Mouse (Mus musculus): ENCODE measurements at regions not wholly inside any gene's neighbourhood (a gene's known extent, or its start where the extent isn't known, plus 50 kb on each side); places are given as distances from the start of the nearest gene placed in this dataset.

DNA sequence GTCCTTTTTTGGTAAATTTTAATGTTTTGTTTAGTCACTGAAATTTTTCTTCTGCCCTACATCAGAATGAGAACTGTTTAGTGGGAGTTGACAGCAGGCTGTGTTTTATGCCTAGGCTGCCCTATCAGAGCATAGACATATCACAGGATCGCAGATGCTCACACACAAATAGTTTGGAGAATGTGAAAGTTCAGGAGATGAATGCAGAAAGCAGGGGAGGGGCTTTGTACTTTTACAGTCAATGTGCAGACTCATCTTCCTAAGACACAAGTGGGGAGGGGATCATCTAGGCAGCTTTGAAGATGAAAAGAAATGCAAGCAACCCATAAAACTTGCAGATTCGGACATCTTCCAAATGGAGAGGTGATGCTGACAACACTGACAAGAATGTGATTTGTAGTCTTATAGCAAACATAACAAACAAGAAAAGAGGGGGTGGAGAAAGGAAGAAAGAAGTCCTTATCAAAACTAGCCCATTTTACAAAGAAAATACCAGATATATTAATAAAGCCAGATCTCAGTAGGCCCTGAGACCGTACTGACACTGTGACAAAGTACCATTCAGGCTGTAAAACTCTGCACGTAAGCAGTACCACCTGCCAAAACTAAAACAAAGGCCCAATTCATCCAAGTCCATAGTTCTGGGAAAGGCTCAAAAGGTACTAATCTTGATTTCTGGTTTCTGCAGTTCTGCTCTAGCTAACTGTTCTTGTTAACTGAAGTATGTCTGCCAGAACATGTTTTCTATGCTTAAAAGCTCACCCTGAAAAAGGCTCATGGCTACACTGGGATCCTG, 157.4 kb downstream of the Moxd1 start:
- no peaks in the 10 kb centered on the region for H3K4me1 ChIP-seq (replicated peaks; ENCODE audit: control insufficient read depth, insufficient read depth, low read length)
- 91% methylated on average over 4 of the region's 4 CpGs for whole genome bisulfite sequencing
- no peak for TF ChIP-seq CTCF (IDR thresholded peaks at IDR 0.05; ENCODE audit: borderline replicate concordance, control insufficient read depth, extremely low read depth, insufficient read depth, low read length, poor library complexity)
- TF ChIP-seq POLR2A (IDR thresholded peaks at IDR 0.05; ENCODE audit: control insufficient read depth, extremely low read depth, insufficient read depth, low read length, poor library complexity), result no peak
- H3K27ac ChIP-seq (ENCODE audit: control insufficient read depth, insufficient read depth, low read length), result no peak overlapping the region
- H3K36me3 ChIP-seq (ENCODE audit: control insufficient read depth, insufficient read depth, low read length), result no peaks in the 10 kb centered on the region
- no peak overlapping the region for H3K4me3 ChIP-seq (ENCODE audit: control insufficient read depth, insufficient read depth, low read length)
- no peaks in the 10 kb centered on the region for H3K27me3 ChIP-seq (ENCODE audit: control insufficient read depth, insufficient read depth, low read length)
- DNase-seq, result no peak

DNA sequence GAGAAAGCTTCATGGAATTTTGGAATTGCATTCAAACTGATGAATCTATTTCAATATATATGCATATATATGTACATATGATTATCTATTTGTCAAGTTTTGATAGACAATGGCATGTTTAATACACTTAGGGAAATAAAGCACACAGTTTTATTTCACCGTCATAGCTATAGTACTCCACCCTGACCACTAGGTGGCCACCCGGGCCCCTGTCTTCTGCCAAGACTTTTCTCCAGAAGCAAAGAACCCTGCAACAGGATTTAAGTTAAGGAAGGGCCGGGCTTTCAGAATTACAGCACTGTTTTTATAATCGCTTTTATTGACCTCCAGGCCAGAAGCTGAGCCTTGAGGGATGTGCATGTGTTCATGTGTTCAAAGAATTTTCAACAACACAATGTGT, 158.6 kb downstream of the Moxd1 start:
- no peaks in the 10 kb centered on the region for H3K4me1 ChIP-seq (replicated peaks; ENCODE audit: control insufficient read depth, insufficient read depth, low read length)
- no peak overlapping the region for H3K27ac ChIP-seq (ENCODE audit: control insufficient read depth, insufficient read depth, low read length)
- 39% methylated on average over 4 of the region's 4 CpGs for WGBS
- no peaks in the 10 kb centered on the region for H3K27me3 ChIP-seq (ENCODE audit: control insufficient read depth, insufficient read depth, low read length)
- H3K4me3 ChIP-seq (ENCODE audit: control insufficient read depth, insufficient read depth, low read length), result no peak overlapping the region
- DNase-seq, result peak; percentile 33
- no peaks in the 10 kb centered on the region for H3K36me3 ChIP-seq (ENCODE audit: control insufficient read depth, insufficient read depth, low read length)
- no peak for TF ChIP-seq CTCF (IDR thresholded peaks at IDR 0.05; ENCODE audit: borderline replicate concordance, control insufficient read depth, extremely low read depth, insufficient read depth, low read length, poor library complexity)
- TF ChIP-seq POLR2A (IDR thresholded peaks at IDR 0.05; ENCODE audit: control insufficient read depth, extremely low read depth, insufficient read depth, low read length, poor library complexity), result no peak

DNA sequence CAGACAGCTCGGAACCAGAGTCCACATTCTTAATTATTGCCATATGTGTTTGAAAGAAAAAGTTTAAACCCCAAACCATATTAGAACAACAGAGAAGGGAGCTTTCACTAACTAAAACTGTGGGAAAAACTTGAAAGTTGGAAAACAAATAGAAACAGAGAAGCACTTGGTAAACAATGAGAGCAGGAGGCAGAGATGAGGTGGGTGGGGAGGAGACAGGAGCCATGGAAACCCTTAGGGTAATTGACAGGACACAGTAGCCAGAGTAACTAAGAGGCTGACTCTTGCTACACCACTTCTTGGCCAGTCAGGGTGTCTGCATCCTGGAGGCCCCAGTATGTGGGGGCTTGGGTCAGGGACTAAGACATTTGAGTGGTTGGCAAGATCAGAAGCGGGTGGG, 160.7 kb downstream of the Moxd1 start:
- WGBS, result 97% methylated on average over 2 of the region's 2 CpGs

DNA sequence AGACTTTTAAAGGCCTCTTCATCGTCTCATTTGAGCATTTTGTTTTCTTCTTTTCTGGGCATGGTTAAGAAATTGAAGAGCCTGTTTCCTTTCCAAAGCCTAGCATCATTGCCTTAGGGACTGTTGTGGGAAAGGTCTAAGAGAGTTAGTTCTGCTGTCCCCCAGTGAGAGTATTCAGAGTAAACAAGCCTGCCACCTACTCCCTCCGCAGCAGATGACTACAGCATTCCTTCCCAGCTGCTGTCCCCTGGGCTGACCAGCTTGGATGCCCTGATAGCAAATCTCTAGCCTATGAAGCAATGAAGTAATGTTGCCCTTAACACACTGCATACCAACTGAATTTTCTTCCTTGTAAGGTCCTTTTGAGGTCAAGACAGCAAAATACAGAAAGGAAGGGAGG, 164.9 kb downstream of the Moxd1 start:
- TF ChIP-seq CTCF (IDR thresholded peaks at IDR 0.05; ENCODE audit: borderline replicate concordance, control insufficient read depth, extremely low read depth, insufficient read depth, low read length, poor library complexity), result no peak
- TF ChIP-seq POLR2A (IDR thresholded peaks at IDR 0.05; ENCODE audit: control insufficient read depth, extremely low read depth, insufficient read depth, low read length, poor library complexity), result no peak
- Histone ChIP-seq H3K27ac (ENCODE audit: control insufficient read depth, insufficient read depth, low read length) (no peak overlapping the region), H3K4me1 (replicated peaks; ENCODE audit: control insufficient read depth, insufficient read depth, low read length) (no peaks in the 10 kb centered on the region), H3K36me3 (ENCODE audit: control insufficient read depth, insufficient read depth, low read length) (no peaks in the 10 kb centered on the region), H3K4me3 (ENCODE audit: control insufficient read depth, insufficient read depth, low read length) (no peak overlapping the region), H3K27me3 (ENCODE audit: control insufficient read depth, insufficient read depth, low read length) (no peaks in the 10 kb centered on the region)
- 88% methylated on average over 2 of the region's 2 CpGs for WGBS
- no peak for DNase-seq

More for the DNA sequence above, 160.7 kb downstream of the Moxd1 start:
- Histone ChIP-seq H3K4me1 (replicated peaks; ENCODE audit: control insufficient read depth, insufficient read depth, low read length) (no peaks in the 10 kb centered on the region), H3K4me3 (ENCODE audit: control insufficient read depth, insufficient read depth, low read length) (no peak overlapping the region), H3K36me3 (ENCODE audit: control insufficient read depth, insufficient read depth, low read length) (no peaks in the 10 kb centered on the region), H3K27me3 (ENCODE audit: control insufficient read depth, insufficient read depth, low read length) (no peaks in the 10 kb centered on the region), H3K27ac (ENCODE audit: control insufficient read depth, insufficient read depth, low read length) (no peak overlapping the region)
- TF ChIP-seq POLR2A (IDR thresholded peaks at IDR 0.05; ENCODE audit: control insufficient read depth, extremely low read depth, insufficient read depth, low read length, poor library complexity) (no peak), CTCF (IDR thresholded peaks at IDR 0.05; ENCODE audit: borderline replicate concordance, control insufficient read depth, extremely low read depth, insufficient read depth, low read length, poor library complexity) (no peak)
- DNase-seq, result no peak

DNA sequence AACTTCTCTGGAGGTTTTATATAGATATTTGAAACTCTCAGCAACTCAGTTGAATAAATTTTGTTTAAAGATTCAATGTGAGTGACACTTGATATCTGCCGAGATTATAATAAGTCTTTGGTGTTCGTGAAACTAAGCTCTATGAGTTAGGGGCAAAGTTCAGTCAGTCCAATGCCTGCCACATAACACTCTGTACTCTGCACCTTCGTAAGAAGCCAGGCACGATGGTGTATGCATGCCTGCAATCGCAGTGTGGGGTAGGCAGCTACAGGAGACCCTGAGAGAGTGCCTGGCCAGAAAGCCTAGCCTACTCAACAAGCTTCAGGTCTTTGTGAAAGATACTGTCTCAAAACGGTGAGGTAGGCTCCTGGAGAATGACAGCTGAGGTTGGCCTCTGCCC, 167.7 kb downstream of the Moxd1 start:
- Histone ChIP-seq H3K27ac (ENCODE audit: control insufficient read depth, insufficient read depth, low read length) (no peak overlapping the region), H3K4me1 (replicated peaks; ENCODE audit: control insufficient read depth, insufficient read depth, low read length) (no peaks in the 10 kb centered on the region), H3K36me3 (ENCODE audit: control insufficient read depth, insufficient read depth, low read length) (no peaks in the 10 kb centered on the region), H3K4me3 (ENCODE audit: control insufficient read depth, insufficient read depth, low read length) (no peak overlapping the region), H3K27me3 (ENCODE audit: control insufficient read depth, insufficient read depth, low read length) (no peaks in the 10 kb centered on the region)
- 92% methylated on average over 6 of the region's 6 CpGs for WGBS
- no peak for DNase-seq
- no peak for TF ChIP-seq CTCF (IDR thresholded peaks at IDR 0.05; ENCODE audit: borderline replicate concordance, control insufficient read depth, extremely low read depth, insufficient read depth, low read length, poor library complexity)
- no peak for TF ChIP-seq POLR2A (IDR thresholded peaks at IDR 0.05; ENCODE audit: control insufficient read depth, extremely low read depth, insufficient read depth, low read length, poor library complexity)

DNA sequence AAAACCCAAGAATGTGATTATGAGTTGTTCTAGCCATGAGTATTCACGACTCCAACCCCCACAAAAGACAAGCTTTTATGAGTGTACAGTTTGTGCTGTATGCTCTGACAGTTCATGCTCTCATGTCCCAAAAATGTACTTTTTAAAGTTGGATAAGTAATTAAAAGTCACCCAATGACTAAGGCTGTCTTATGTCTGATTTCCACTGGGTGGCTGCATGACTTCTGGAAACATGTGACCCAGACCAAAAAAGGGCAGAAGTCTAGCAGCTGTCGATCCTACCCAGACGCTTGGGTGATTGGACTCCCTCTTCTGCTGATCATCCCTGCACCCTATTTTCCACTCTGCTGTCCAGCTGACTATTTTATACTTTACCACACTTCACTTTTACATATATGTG, 168.7 kb downstream of the Moxd1 start:
- WGBS, result 74% methylated on average over 3 of the region's 3 CpGs
- TF ChIP-seq CTCF (IDR thresholded peaks at IDR 0.05; ENCODE audit: borderline replicate concordance, control insufficient read depth, extremely low read depth, insufficient read depth, low read length, poor library complexity) (no peak), POLR2A (IDR thresholded peaks at IDR 0.05; ENCODE audit: control insufficient read depth, extremely low read depth, insufficient read depth, low read length, poor library complexity) (no peak)
- DNase-seq, result no peak
- Histone ChIP-seq H3K36me3 (ENCODE audit: control insufficient read depth, insufficient read depth, low read length) (no peaks in the 10 kb centered on the region), H3K4me1 (replicated peaks; ENCODE audit: control insufficient read depth, insufficient read depth, low read length) (no peaks in the 10 kb centered on the region), H3K27ac (ENCODE audit: control insufficient read depth, insufficient read depth, low read length) (no peak overlapping the region), H3K4me3 (ENCODE audit: control insufficient read depth, insufficient read depth, low read length) (no peak overlapping the region), H3K27me3 (ENCODE audit: control insufficient read depth, insufficient read depth, low read length) (no peaks in the 10 kb centered on the region)
